Mouse (Mus musculus) liver, adult 2 months (tissue): ENCODE measurements around the gene Pnma5. TPM values are rescaled to one million over a fixed set of nuclear protein-coding genes. Genes with fewer than 3 reads are reported as not detected.
"Not testable (repeated sequence)": the region's sequence is repeated elsewhere in the genome, so short reads cannot be mapped to it uniquely, and the experiment has no call there.

ENCODE experiments used
- DNase-seq: peaks from one replicate; pipeline ENCODE4 v3.0.0-alpha.2; 2011; ENCODE audit warnings: low read depth, low spot score; ENCODE audit errors: extremely low read depth
- H3K27ac ChIP-seq: fragments of 200-500 bp; replicated peaks from 2 replicates; pipeline ENCODE4 v1.5.1; 2012; ENCODE audit warnings: low read depth, mild to moderate bottlenecking, control low read depth, inconsistent platforms, low read length; ENCODE audit not compliant: insufficient read depth
- H3K27me3 ChIP-seq: fragments of 200-500 bp; 2 replicates; pipeline ENCODE4 v1.6.1; 2012; ENCODE audit warnings: mild to moderate bottlenecking, moderate library complexity, low read length, inconsistent platforms; ENCODE audit not compliant: control insufficient read depth, insufficient read depth
- H3K36me3 ChIP-seq: fragments of 200-500 bp; 2 replicates; pipeline ENCODE4 v1.6.1; 2012; ENCODE audit warnings: low read length, inconsistent platforms; ENCODE audit not compliant: control insufficient read depth, insufficient read depth
- H3K4me1 ChIP-seq: fragments of 200-500 bp; 2 replicates; pipeline ENCODE4 v1.6.1; 2011; ENCODE audit warnings: low read length; ENCODE audit not compliant: control insufficient read depth, insufficient read depth
- H3K4me3 ChIP-seq: fragments of 200-500 bp; 2 replicates; pipeline ENCODE4 v1.5.1; 2011; ENCODE audit warnings: low read depth, mild to moderate bottlenecking, control low read depth, low read length, moderate library complexity; ENCODE audit not compliant: insufficient read depth
- H3K79me2 ChIP-seq: fragments of 200-500 bp; 2 replicates; pipeline ENCODE4 v1.6.1; 2012; ENCODE audit warnings: inconsistent platforms, mild to moderate bottlenecking, low read length, moderate library complexity; ENCODE audit not compliant: control insufficient read depth, insufficient read depth
- H3K9ac ChIP-seq: fragments of 200-500 bp; 2 replicates; pipeline ENCODE4 v1.6.1; 2012; ENCODE audit warnings: low read depth, mild to moderate bottlenecking, control low read depth, inconsistent platforms, low read length
- CTCF ChIP-seq: fragments of 200-500 bp; IDR thresholded peaks from 2 replicates; pipeline ENCODE4 v1.5.1; 2011; ENCODE audit warnings: low read depth, low read length, control low read depth
- POLR2A ChIP-seq: fragments of 200-500 bp; IDR thresholded peaks from 2 replicates; pipeline ENCODE4 v1.6.1; 2011; ENCODE audit warnings: low read length, control low read depth; ENCODE audit not compliant: insufficient read depth; ENCODE audit errors: extremely low read depth
- WGBS: fragments of 180-500 bp; shearing (Covaris S2); methylation state at CpG from one replicate; pipeline ENCODE4 v1.1.7; 2018; 5-methylcytosine and 5-hydroxymethylcytosine counted together
- polyA plus RNA-seq: library from polyadenylated mRNA; depleted of rRNA; stranded (reverse); fragments of >200 nt; gene quantifications from 2 replicates; pipeline ENCODE4 v1.2.3, GENCODE M21; 2012; rRNA removed
- total RNA-seq: library from RNA; depleted of rRNA; stranded (reverse); fragments of >200 nt; gene quantifications from 2 replicates; pipeline ENCODE4 v1.2.3, GENCODE M21; 2014; rRNA removed

The Pnma5 gene
- total RNA-seq (not detected in 2 replicates), polyA plus RNA-seq (not detected in 2 replicates)

GRCm38 (mm10) chrX:73037003-73037402, at the start of gene Pnma5:
TSS of gene Pnma5 (minus strand) at chrX:73037103.
- no peak for DNase-seq
- H3K79me2 ChIP-seq, result no peaks in the 10 kb centered on the region
- no peak within 1 kb of the TSS for H3K9ac ChIP-seq
- no peaks in the 10 kb centered on the region for H3K27me3 ChIP-seq
- H3K4me1 ChIP-seq, result no peaks in the 10 kb centered on the region
- H3K4me3 ChIP-seq, result no peak within 1 kb of the TSS
- H3K27ac ChIP-seq, result no peak within 1 kb of the TSS
- no peaks in the 10 kb centered on the region for H3K36me3 ChIP-seq
- TF ChIP-seq POLR2A, result no peak
- no peak for TF ChIP-seq CTCF
- 88% methylated on average over 1 of the region's 1 CpGs for WGBS

DNA sequence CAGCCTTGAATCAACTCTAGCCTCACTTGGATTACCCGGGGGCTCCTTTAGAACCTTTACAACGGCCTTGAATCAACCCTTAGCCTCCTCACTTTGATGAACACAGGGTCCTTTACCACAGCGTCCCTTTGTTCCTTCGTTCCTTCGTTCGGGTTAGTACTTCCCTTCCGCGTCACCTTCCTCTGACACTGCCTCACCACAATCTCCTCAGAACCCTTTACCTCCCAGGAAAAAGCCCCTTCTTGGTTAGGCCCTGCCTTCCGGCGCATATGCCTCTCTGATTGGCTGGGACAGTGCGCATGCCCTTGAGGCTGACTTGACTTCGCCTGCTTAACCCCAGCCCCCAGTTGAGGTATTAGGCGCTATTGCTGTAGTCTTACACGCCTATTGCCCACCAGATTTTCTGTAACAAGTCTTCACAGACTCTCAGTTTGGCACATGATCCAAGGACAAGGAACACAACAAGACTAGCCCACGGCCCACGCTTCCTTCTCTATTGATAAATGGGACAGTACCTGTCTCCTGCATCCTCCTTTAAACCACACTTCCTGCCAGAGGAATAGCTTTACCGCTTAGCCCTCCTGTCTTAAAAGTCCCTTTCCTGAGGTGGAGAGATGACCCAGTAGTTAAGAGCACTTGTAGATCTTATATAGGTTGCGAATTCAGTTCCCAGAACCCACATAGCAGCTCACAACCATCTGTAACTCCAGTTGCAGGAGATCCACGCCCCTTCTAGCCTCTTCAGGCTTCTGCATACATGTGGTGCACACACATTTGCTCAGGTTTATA, 45.6 kb upstream of the Pnma5 start, which contains the start of gene Xlr4a:
Xlr4a (minus strand) TSS at position 212 of the 789 bp plus-strand sequence.
- not testable (repeated sequence) for H3K4me3 ChIP-seq, H3K27me3 ChIP-seq, DNase-seq, H3K27ac ChIP-seq, H3K79me2 ChIP-seq, H3K4me1 ChIP-seq, H3K9ac ChIP-seq, H3K36me3 ChIP-seq
- 77% methylated on average over 19 of the region's 19 CpGs for WGBS

- DNase-seq, result not testable (repeated sequence)
Measured at GRCm38 (mm10) chrX:73066765-73067312, 29.9 kb upstream of the Pnma5 start.

DNA sequence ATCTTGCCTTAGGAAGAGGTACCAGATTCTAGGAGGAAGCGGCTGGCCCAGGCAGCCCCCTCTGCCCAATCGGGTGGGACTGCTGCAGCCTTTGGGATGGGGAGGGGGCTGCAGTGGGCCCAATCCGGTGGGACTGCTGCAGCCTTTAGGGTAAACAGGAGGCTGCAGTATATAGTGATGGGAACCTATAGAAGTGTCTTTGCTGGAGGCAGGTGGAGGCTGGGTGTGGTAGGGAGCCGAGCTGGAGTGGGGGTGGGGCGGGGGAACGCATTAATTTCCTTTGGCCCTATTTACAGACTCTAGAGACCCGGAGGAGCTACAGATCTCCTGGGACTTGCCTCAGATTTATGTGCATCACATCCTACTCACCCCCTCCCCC, 27.5 kb upstream of the Pnma5 start, which contains the start of gene Pnma3:
Pnma3 (plus strand) TSS at position 373 of the 379 bp plus-strand sequence.
- Histone ChIP-seq H3K9ac (no peak within 1 kb of the TSS), H3K4me3 (no peak within 1 kb of the TSS), H3K79me2 (no peaks in the 10 kb centered on the region), H3K36me3 (no peaks in the 10 kb centered on the region), H3K27ac (no peak within 1 kb of the TSS), H3K4me1 (no peaks in the 10 kb centered on the region), H3K27me3 (no peaks in the 10 kb centered on the region)
- TF ChIP-seq CTCF (no peak), POLR2A (no peak)
- no peak for DNase-seq
- WGBS, result 30% methylated on average over 6 of the region's 7 CpGs

More at GRCm38 (mm10) chrX:73066765-73067312, 29.9 kb upstream of the Pnma5 start:
- not testable (repeated sequence) for H3K79me2 ChIP-seq, H3K36me3 ChIP-seq, H3K4me3 ChIP-seq, H3K27me3 ChIP-seq, H3K9ac ChIP-seq, H3K4me1 ChIP-seq, H3K27ac ChIP-seq
- 40% methylated on average over 2 of the region's 5 CpGs for WGBS

DNA sequence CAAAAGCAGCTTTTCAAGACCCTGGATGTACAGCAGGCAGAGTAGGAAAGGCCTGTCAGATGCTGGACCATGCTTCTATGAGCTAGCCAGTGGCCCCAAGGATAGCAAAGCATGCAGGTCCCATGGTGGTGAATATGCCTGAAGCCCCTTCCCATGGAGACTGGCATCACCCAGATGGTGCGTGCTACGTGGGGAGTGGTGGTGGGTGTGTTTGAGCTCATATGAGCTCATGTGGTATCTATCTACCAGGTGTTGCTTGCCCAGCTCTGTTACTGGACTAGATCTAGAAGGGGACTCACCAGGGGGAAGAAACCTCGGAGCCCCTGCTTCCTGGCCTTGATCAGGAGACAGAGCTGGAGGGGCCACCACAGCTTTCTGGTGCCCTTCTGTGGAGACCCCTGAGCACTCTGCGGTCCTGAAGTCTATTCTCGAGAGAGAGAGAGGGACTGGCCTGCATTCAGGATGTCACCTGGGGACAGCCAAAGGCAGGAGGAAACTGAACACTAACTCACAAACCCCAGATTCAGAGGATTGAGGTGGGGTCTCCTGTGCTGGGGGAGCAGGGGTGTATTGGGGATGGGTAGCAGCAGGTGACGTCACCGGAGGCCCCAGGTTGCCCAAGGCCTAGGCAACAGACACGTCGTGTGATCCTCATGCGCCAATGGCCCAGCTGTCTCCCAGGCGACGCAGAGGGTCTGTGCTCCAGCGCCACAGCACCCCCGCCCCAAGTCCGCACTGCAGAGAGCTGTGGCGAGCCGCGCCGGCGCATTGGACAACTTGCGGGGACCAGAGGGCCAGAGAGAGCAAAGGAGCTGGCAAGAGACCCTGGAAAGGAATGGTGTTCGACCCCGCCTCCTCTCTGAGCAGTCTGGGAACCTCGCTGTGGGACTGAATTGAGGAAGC, 26.9 kb upstream of the Pnma5 start:
- no peaks in the 10 kb centered on the region for H3K4me1 ChIP-seq
- H3K27ac ChIP-seq, result no peak overlapping the region
- H3K27me3 ChIP-seq, result no peaks in the 10 kb centered on the region
- no peaks in the 10 kb centered on the region for H3K79me2 ChIP-seq
- no peaks in the 10 kb centered on the region for H3K36me3 ChIP-seq
- no peak for DNase-seq
- no peak overlapping the region for H3K4me3 ChIP-seq
- no peak overlapping the region for H3K9ac ChIP-seq
- no peak for TF ChIP-seq POLR2A
- no peak for TF ChIP-seq CTCF
- WGBS, result 44% methylated on average over 24 of the region's 24 CpGs
